Mouse (Mus musculus): ENCODE measurements at regions not wholly inside any gene's neighbourhood (a gene's known extent, or its start where the extent isn't known, plus 50 kb on each side); places are given as distances from the start of the nearest gene placed in this dataset.

DNA sequence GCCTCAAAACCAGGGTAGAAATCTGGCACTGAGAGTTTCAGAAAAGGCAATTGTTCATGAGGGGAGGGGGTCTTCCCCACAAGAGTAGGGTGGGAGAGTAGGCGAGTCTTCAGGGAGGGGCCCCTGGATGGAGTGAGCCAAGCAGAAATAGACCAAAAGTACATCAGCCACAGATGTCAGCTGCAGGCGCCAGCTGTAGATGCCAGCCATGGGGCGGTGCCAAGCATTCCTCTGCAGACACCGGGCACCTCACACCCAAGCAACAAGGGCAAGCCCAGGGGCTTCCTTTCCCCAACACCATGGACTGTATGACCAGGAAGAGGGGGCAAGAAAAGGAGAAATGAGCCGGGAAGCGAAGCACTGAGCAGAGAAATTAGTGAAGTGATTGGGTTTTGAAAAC, 613.9 kb upstream of the 2610301B20Rik start:
- no peak for ATAC-seq (ENCODE audit: low FRiP score, low TSS enrichment)
- no peaks in the 10 kb centered on the region for H3K27me3 ChIP-seq (ENCODE audit: control insufficient read depth, insufficient read depth, low read length)
- no peak overlapping the region for H3K9ac ChIP-seq (ENCODE audit: low read depth, low read length)
- no peaks in the 10 kb centered on the region for H3K4me1 ChIP-seq (ENCODE audit: control insufficient read depth, insufficient read depth, low read length)
- no peaks in the 10 kb centered on the region for H3K36me3 ChIP-seq (ENCODE audit: control insufficient read depth, insufficient read depth, low read length)
- H3K4me2 ChIP-seq (replicated peaks; ENCODE audit: low read depth, low read length) = no peak overlapping the region
- WGBS = 86% methylated on average over 6 of the region's 6 CpGs
- H3K9me3 ChIP-seq (ENCODE audit: control insufficient read depth, low read length) = no peaks in the 10 kb centered on the region
- no peak overlapping the region for H3K4me3 ChIP-seq (ENCODE audit: low read length)
- H3K27ac ChIP-seq (ENCODE audit: low read depth, low read length) = no peak overlapping the region

DNA sequence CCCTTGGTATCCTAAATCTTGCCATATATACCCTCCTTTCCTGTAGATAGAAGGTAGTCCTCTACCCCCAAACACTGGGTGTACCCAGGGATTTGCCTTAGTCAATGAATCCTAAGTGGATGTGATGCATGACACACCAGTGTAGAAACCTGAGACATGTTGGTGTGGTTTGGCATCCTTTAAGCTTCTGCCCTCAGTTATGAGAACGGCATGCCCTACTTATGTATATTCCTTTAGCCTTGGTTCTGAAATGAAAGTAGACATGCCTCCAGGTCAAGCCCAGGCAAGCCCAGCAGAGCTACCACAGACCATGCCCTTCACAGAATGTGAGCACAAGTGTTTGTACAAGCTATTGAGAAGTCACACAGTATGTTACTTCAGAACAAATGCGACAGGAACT, 608.4 kb upstream of the 2610301B20Rik start:
- 60% methylated on average over 2 of the region's 2 CpGs for WGBS
- Histone ChIP-seq H3K27me3 (ENCODE audit: control insufficient read depth, insufficient read depth, low read length) (no peaks in the 10 kb centered on the region), H3K9me3 (ENCODE audit: control insufficient read depth, low read length) (no peaks in the 10 kb centered on the region), H3K36me3 (ENCODE audit: control insufficient read depth, insufficient read depth, low read length) (no peaks in the 10 kb centered on the region), H3K27ac (ENCODE audit: low read depth, low read length) (no peak overlapping the region), H3K4me3 (ENCODE audit: low read length) (no peak overlapping the region), H3K4me1 (ENCODE audit: control insufficient read depth, insufficient read depth, low read length) (no peaks in the 10 kb centered on the region), H3K9ac (ENCODE audit: low read depth, low read length) (no peak overlapping the region), H3K4me2 (replicated peaks; ENCODE audit: low read depth, low read length) (no peak overlapping the region)
- ATAC-seq (ENCODE audit: low FRiP score, low TSS enrichment) = no peak

DNA sequence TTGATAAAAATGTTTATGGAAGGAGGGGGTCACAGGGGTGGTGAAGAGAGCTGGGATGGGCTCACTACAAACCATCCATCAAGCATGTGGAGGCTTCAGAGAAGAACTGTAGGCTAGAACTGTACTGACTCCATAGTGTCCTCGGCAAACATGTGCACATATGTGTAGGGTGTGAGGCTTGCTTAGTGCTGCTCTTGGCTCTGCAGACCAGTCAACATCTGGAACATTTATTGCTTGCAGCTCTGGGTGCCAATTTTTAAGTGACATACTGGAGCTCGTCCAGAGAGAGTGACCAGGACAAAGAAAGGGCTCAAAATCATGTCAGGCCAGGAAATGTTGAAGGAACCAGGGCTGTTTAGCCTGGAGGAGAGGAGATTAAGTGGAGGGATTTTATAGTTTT, 588.7 kb upstream of the 2610301B20Rik start:
- H3K27me3 ChIP-seq (ENCODE audit: control insufficient read depth, insufficient read depth, low read length) = no peaks in the 10 kb centered on the region
- peak; percentile 52; the same call in 1 of the 2 replicates for ATAC-seq (ENCODE audit: low FRiP score, low TSS enrichment)
- no peak overlapping the region for H3K27ac ChIP-seq (ENCODE audit: low read depth, low read length)
- no peaks in the 10 kb centered on the region for H3K36me3 ChIP-seq (ENCODE audit: control insufficient read depth, insufficient read depth, low read length)
- H3K9ac ChIP-seq (ENCODE audit: low read depth, low read length) = no peak overlapping the region
- H3K4me1 ChIP-seq (ENCODE audit: control insufficient read depth, insufficient read depth, low read length) = no peaks in the 10 kb centered on the region
- WGBS = 58% methylated on average over 2 of the region's 2 CpGs
- H3K4me3 ChIP-seq (ENCODE audit: low read length) = no peak overlapping the region
- no peaks in the 10 kb centered on the region for H3K9me3 ChIP-seq (ENCODE audit: control insufficient read depth, low read length)
- no peak overlapping the region for H3K4me2 ChIP-seq (replicated peaks; ENCODE audit: low read depth, low read length)

DNA sequence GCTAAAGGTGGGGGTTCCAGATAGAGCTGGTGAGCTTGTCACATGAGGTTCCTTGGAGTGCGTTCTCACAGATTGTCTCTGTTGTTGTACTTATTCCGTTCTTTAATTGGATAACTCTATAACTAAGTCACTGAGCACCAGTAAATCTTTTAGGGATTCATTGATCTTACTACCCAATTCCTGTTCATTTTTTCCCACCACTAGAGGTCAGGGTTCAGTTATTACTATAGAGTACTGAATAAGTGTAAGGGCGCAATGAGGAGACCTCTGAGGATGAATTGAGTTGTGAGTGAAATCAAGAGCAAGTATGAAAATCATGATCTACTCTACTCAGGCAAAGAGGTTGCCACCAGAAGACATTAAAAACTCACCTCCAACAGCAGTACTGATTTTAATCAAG, 584.0 kb upstream of the 2610301B20Rik start:
- Histone ChIP-seq H3K9me3 (ENCODE audit: control insufficient read depth, low read length) (no peaks in the 10 kb centered on the region), H3K4me2 (replicated peaks; ENCODE audit: low read depth, low read length) (no peak overlapping the region), H3K4me1 (ENCODE audit: control insufficient read depth, insufficient read depth, low read length) (no peaks in the 10 kb centered on the region), H3K27ac (ENCODE audit: low read depth, low read length) (no peak overlapping the region), H3K27me3 (ENCODE audit: control insufficient read depth, insufficient read depth, low read length) (no peaks in the 10 kb centered on the region), H3K36me3 (ENCODE audit: control insufficient read depth, insufficient read depth, low read length) (no peaks in the 10 kb centered on the region), H3K9ac (ENCODE audit: low read depth, low read length) (no peak overlapping the region), H3K4me3 (ENCODE audit: low read length) (no peak overlapping the region)
- 78% methylated on average over 3 of the region's 3 CpGs for WGBS
- no peak for ATAC-seq (ENCODE audit: low FRiP score, low TSS enrichment)

DNA sequence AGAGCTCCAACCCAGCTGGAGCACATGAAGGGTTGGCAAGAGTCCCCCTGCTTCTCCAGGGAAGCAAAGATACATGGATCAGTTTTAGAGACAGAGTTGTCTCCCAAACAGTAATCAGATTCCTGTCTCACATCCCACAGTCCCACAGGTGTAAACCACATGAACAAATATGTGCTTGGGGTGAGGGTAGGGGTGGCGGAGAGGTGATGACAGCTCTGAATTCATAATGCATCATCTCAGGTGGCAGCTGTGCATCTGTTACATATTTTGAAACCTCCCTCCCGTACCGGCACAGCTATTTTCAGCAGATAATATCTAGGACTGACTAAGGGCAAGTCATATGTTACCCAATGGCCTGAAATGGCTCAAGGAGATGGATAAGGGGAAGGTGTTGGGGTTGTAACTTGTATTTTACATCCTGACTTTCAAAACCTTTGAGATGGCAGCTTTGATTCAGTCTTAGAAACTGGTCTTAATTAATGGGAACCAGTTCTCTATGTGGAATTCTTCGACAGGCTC, 579.2 kb upstream of the 2610301B20Rik start:
- no peaks in the 10 kb centered on the region for H3K4me1 ChIP-seq (ENCODE audit: control insufficient read depth, insufficient read depth, low read length)
- H3K4me3 ChIP-seq (ENCODE audit: low read length) = no peak overlapping the region
- H3K9me3 ChIP-seq (ENCODE audit: control insufficient read depth, low read length) = no peaks in the 10 kb centered on the region
- no peaks in the 10 kb centered on the region for H3K27me3 ChIP-seq (ENCODE audit: control insufficient read depth, insufficient read depth, low read length)
- no peak overlapping the region for H3K9ac ChIP-seq (ENCODE audit: low read depth, low read length)
- WGBS = 86% methylated on average over 4 of the region's 4 CpGs
- no peak for ATAC-seq (ENCODE audit: low FRiP score, low TSS enrichment)
- no peaks in the 10 kb centered on the region for H3K36me3 ChIP-seq (ENCODE audit: control insufficient read depth, insufficient read depth, low read length)
- H3K27ac ChIP-seq (ENCODE audit: low read depth, low read length) = no peak overlapping the region
- H3K4me2 ChIP-seq (replicated peaks; ENCODE audit: low read depth, low read length) = no peak overlapping the region

DNA sequence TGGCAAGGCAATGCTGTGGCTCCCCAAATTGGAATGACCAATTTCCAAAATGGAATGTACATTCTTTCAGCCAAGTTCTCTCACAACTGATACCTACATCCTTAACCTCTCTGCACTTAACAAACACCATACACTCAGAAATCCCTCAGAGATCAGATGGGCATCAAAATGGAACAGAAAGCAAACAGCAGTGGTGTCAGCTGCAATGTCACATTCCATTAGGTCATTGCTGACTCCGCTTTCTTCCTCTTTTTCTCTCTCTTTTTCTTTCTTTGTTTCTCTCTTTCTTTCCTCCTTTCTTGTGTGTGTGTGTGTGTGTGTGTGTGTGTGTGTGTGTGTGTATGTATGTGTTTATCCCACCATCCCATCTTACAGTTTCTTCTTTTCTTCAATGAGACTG, 578.1 kb upstream of the 2610301B20Rik start:
- Histone ChIP-seq H3K4me2 (replicated peaks; ENCODE audit: low read depth, low read length) (no peak overlapping the region), H3K4me3 (ENCODE audit: low read length) (no peak overlapping the region), H3K27ac (ENCODE audit: low read depth, low read length) (no peak overlapping the region), H3K4me1 (ENCODE audit: control insufficient read depth, insufficient read depth, low read length) (no peaks in the 10 kb centered on the region), H3K27me3 (ENCODE audit: control insufficient read depth, insufficient read depth, low read length) (no peaks in the 10 kb centered on the region), H3K9ac (ENCODE audit: low read depth, low read length) (no peak overlapping the region), H3K9me3 (ENCODE audit: control insufficient read depth, low read length) (no peaks in the 10 kb centered on the region), H3K36me3 (ENCODE audit: control insufficient read depth, insufficient read depth, low read length) (no peaks in the 10 kb centered on the region)
- ATAC-seq (ENCODE audit: low FRiP score, low TSS enrichment) = no peak
- WGBS = 93% methylated on average over 1 of the region's 1 CpGs

DNA sequence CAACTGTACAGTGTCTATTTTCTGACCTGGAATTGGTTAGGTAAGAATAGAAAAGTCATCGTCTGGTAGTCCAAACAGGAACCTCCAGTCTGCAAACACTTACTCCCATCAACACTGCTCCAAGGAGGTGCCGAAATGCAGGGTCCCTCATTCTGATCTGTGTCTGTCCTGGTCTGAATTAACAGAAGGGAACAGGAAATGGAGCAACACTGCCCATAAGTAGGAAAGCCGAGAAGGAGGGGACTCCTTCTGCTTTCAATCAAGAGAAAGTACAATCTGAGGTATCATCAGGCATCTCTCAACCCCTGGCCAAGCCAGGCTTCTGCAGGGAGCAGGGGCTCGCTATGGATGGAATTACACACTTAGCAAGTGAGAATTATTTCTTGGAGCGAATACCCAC, 562.4 kb upstream of the 2610301B20Rik start:
- H3K27ac ChIP-seq (ENCODE audit: low read depth, low read length) = no peak overlapping the region
- no peaks in the 10 kb centered on the region for H3K36me3 ChIP-seq (ENCODE audit: control insufficient read depth, insufficient read depth, low read length)
- no peaks in the 10 kb centered on the region for H3K9me3 ChIP-seq (ENCODE audit: control insufficient read depth, low read length)
- no peak overlapping the region for H3K9ac ChIP-seq (ENCODE audit: low read depth, low read length)
- 50% methylated on average over 5 of the region's 5 CpGs for WGBS
- no peaks in the 10 kb centered on the region for H3K4me1 ChIP-seq (ENCODE audit: control insufficient read depth, insufficient read depth, low read length)
- H3K27me3 ChIP-seq (ENCODE audit: control insufficient read depth, insufficient read depth, low read length) = no peaks in the 10 kb centered on the region
- ATAC-seq (ENCODE audit: low FRiP score, low TSS enrichment) = no peak
- H3K4me2 ChIP-seq (replicated peaks; ENCODE audit: low read depth, low read length) = no peak overlapping the region
- H3K4me3 ChIP-seq (ENCODE audit: low read length) = no peak overlapping the region

DNA sequence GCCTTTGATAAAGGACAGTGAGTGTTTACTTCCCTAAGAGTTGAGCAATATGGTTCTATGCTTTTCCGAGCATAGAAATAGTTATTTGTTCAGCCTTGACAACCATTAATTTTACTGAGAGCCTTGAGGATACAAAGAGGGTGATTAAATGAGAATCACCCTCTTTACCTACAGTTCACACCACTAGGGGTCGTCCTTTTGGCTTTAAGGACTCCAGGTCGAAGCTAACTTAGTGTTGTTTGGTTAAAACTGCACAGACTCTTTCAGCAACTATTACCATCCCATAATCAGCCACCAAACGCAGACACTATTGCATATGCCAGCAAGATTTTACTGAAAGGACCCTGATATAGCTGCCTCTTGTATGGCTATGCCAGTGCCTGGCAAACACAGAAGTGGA, 559.2 kb upstream of the 2610301B20Rik start:
- Histone ChIP-seq H3K27me3 (ENCODE audit: control insufficient read depth, insufficient read depth, low read length) (no peaks in the 10 kb centered on the region), H3K9ac (ENCODE audit: low read depth, low read length) (no peak overlapping the region), H3K27ac (ENCODE audit: low read depth, low read length) (no peak overlapping the region), H3K9me3 (ENCODE audit: control insufficient read depth, low read length) (no peaks in the 10 kb centered on the region), H3K4me3 (ENCODE audit: low read length) (no peak overlapping the region), H3K4me2 (replicated peaks; ENCODE audit: low read depth, low read length) (no peak overlapping the region), H3K36me3 (ENCODE audit: control insufficient read depth, insufficient read depth, low read length) (no peaks in the 10 kb centered on the region), H3K4me1 (ENCODE audit: control insufficient read depth, insufficient read depth, low read length) (no peaks in the 10 kb centered on the region)
- 68% methylated on average over 4 of the region's 4 CpGs for WGBS
- no peak for ATAC-seq (ENCODE audit: low FRiP score, low TSS enrichment)

DNA sequence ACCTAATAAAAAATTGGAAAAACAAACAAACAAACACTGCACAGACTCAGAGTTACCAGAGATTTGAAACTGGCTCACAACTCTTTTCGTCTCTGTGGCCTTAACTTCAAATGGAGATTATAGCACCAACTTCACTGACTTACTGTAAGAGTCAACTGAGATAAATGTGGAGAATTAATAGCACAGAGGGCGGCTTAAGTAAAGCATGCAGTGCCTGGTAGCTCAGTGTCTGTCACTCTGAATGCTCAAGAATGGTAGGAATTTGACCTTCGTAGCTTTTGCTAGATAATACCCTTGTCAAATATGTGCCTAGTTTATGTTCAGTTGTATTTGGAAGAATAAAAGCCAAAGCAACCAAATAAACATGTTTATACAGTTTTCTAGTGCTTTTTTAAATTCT, 558.4 kb upstream of the 2610301B20Rik start:
- no peaks in the 10 kb centered on the region for H3K27me3 ChIP-seq (ENCODE audit: control insufficient read depth, insufficient read depth, low read length)
- no peak overlapping the region for H3K9ac ChIP-seq (ENCODE audit: low read depth, low read length)
- H3K27ac ChIP-seq (ENCODE audit: low read depth, low read length) = no peak overlapping the region
- no peaks in the 10 kb centered on the region for H3K36me3 ChIP-seq (ENCODE audit: control insufficient read depth, insufficient read depth, low read length)
- WGBS = 71% methylated on average over 3 of the region's 3 CpGs
- H3K4me3 ChIP-seq (ENCODE audit: low read length) = no peak overlapping the region
- ATAC-seq (ENCODE audit: low FRiP score, low TSS enrichment) = no peak
- H3K4me1 ChIP-seq (ENCODE audit: control insufficient read depth, insufficient read depth, low read length) = no peaks in the 10 kb centered on the region
- no peaks in the 10 kb centered on the region for H3K9me3 ChIP-seq (ENCODE audit: control insufficient read depth, low read length)
- no peak overlapping the region for H3K4me2 ChIP-seq (replicated peaks; ENCODE audit: low read depth, low read length)

DNA sequence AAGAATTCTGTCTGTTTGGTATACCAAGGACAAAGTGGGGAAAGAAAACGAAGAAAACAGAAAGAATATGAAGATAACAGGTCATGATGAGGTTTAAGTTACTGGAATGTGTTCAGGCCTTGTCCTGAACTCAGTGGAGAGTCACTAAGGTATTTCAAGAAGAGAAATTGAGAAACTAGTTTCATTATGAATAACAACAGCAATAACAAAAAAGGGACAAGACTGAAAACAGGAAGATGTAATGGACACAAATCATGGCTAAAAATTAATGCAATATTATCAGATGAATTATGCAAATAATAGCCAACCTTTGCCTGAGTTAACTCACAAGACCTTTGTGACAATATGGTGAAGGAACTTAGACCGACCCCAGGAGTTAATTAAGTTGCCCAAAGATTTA, 530.2 kb upstream of the 2610301B20Rik start:
- H3K4me2 ChIP-seq (replicated peaks; ENCODE audit: low read depth, low read length) = no peak overlapping the region
- no peak overlapping the region for H3K27ac ChIP-seq (ENCODE audit: low read depth, low read length)
- H3K36me3 ChIP-seq (ENCODE audit: control insufficient read depth, insufficient read depth, low read length) = no peaks in the 10 kb centered on the region
- no peak overlapping the region for H3K9ac ChIP-seq (ENCODE audit: low read depth, low read length)
- H3K4me3 ChIP-seq (ENCODE audit: low read length) = no peak overlapping the region
- no peak for ATAC-seq (ENCODE audit: low FRiP score, low TSS enrichment)
- H3K9me3 ChIP-seq (ENCODE audit: control insufficient read depth, low read length) = no peaks in the 10 kb centered on the region
- no peaks in the 10 kb centered on the region for H3K27me3 ChIP-seq (ENCODE audit: control insufficient read depth, insufficient read depth, low read length)
- WGBS = 78% methylated on average over 2 of the region's 2 CpGs
- H3K4me1 ChIP-seq (ENCODE audit: control insufficient read depth, insufficient read depth, low read length) = no peaks in the 10 kb centered on the region
